In the genomic region with DNA sequence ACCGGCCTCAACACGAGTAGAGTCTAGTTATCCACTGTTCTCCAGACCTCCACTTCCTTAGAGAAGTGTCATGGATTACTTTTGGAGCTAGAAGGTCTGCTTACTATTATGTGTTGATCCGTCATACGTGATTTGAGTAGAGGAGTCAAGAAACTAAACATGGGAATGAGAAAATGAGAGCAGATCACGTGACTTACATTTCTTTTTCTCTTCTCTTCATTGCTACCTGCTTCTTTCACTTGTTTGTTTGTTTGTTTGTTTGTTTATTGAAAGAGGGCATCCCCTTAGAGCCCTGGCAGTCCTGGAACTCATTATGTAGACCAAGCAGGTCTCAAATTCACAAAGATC, we compare ENCODE assay signal across 18 mouse cellular contexts. TPM values are rescaled to one million over a fixed set of nuclear protein-coding genes. Genes with fewer than 3 reads are reported as not detected.
A peak's percentile ranks its signal among the peaks of the same experiment; 100 is the strongest.
DNase-seq lines count a peak whose midpoint lies in the region; ATAC-seq and TF ChIP-seq lines count a peak whose summit lies in the region.
"Had no signal": no experiment of that assay in that cellular context is flagged by ENCODE, and none has a peak within 500 bp of the region (broad histone marks: within the 10 kb centered on the region; RNA-seq: fewer than 3 reads in every experiment).

No protein-coding gene starts in this region.

- no peaks in the 10 kb centered on the region for H3K9me3 ChIP-seq in stomach, embryonic 16.5 days (replicated peaks; ENCODE audit: control insufficient read depth, low read length)
- no peaks in the 10 kb centered on the region for H3K9me3 ChIP-seq in stomach, postnatal 0 days (ENCODE audit: control insufficient read depth, low read length)
- H3K9me3 ChIP-seq in ES-Bruce4 (replicated peaks; ENCODE audit: control insufficient read depth, insufficient read depth, low read length, poor library complexity, severe bottlenecking): no peaks in the 10 kb centered on the region
- no peaks in the 10 kb centered on the region for H3K9me3 ChIP-seq in embryonic facial prominence, embryonic 15.5 days (replicated peaks)
- no peaks in the 10 kb centered on the region for H3K9me3 ChIP-seq in forebrain, embryonic 14.5 days (replicated peaks; ENCODE audit: control insufficient read depth, low read length)
- H3K9me3 ChIP-seq: forebrain, embryonic 10.5 days; forebrain, embryonic 15.5 days; heart, embryonic 12.5 days; hindbrain, embryonic 10.5 days; intestine, embryonic 15.5 days had no signal

- no peak overlapping the region for H3K4me2 ChIP-seq in stomach, embryonic 16.5 days (ENCODE audit: low read depth, low read length)
- H3K4me2 ChIP-seq in stomach, postnatal 0 days (replicated peaks; ENCODE audit: low read depth): no peak overlapping the region
- no peak overlapping the region for H3K4me2 ChIP-seq in embryonic facial prominence, embryonic 15.5 days (replicated peaks)
- H3K4me2 ChIP-seq in forebrain, embryonic 14.5 days (ENCODE audit: low read length): no peak overlapping the region
- H3K4me2 ChIP-seq: forebrain, embryonic 15.5 days; heart, embryonic 12.5 days; hindbrain, embryonic 14.5 days; intestine, embryonic 15.5 days had no signal

- TF ChIP-seq EP300 in stomach, postnatal 0 days (optimal IDR thresholded peaks at IDR 0.05): no peak
- TF ChIP-seq EP300 in ES-Bruce4 (IDR thresholded peaks at IDR 0.05; ENCODE audit: insufficient read depth, low read depth, low read length): 0 out of 2 replicates have a peak, but pooled peaks have one; percentile 50

- TF ChIP-seq CTCF in stomach, postnatal 0 days (IDR thresholded peaks at IDR 0.05; ENCODE audit: low read depth): no peak
- no peak for TF ChIP-seq CTCF in ES-Bruce4 (IDR thresholded peaks at IDR 0.05; ENCODE audit: low read depth, low read length)

- H3K9ac ChIP-seq in stomach, embryonic 16.5 days (ENCODE audit: low read length): 0 out of 2 replicates have a peak overlapping the region, but pooled peaks have one; percentile 4
- no peak overlapping the region for H3K9ac ChIP-seq in stomach, postnatal 0 days (ENCODE audit: low read length)
- H3K9ac ChIP-seq in ES-Bruce4 (ENCODE audit: low read depth, poor library complexity, severe bottlenecking): no peak overlapping the region
- H3K9ac ChIP-seq in embryonic facial prominence, embryonic 15.5 days: no peak overlapping the region
- no peak overlapping the region for H3K9ac ChIP-seq in forebrain, embryonic 14.5 days (ENCODE audit: low read length)
- H3K9ac ChIP-seq: forebrain, embryonic 15.5 days; heart, embryonic 12.5 days; hindbrain, embryonic 14.5 days; intestine, embryonic 15.5 days had no signal

- 85% methylated on average over 5 of the region's 5 CpGs for WGBS in stomach, embryonic 16.5 days
- WGBS in stomach, postnatal 0 days: 89% methylated on average over 5 of the region's 5 CpGs
- WGBS in embryonic facial prominence, embryonic 15.5 days: 51% methylated on average over 5 of the region's 5 CpGs
- WGBS in forebrain, embryonic 14.5 days: 88% methylated on average over 5 of the region's 5 CpGs

- ATAC-seq in stomach, embryonic 16.5 days (ENCODE audit: insufficient read depth, low FRiP score): no peak
- no peak for ATAC-seq in stomach, postnatal 0 days (ENCODE audit: low FRiP score, low TSS enrichment)
- no peak for ATAC-seq in embryonic facial prominence, embryonic 15.5 days (ENCODE audit: insufficient number of reproducible peaks, low FRiP score, low TSS enrichment, low read depth)
- no peak for ATAC-seq in forebrain, embryonic 14.5 days

- no peaks in the 10 kb centered on the region for H3K27me3 ChIP-seq in stomach, embryonic 16.5 days (ENCODE audit: control insufficient read depth, insufficient read depth, low read length)
- H3K27me3 ChIP-seq in stomach, postnatal 0 days (ENCODE audit: control insufficient read depth, insufficient read depth, low read length): no peaks in the 10 kb centered on the region
- H3K27me3 ChIP-seq in ES-Bruce4 (ENCODE audit: control insufficient read depth, insufficient read depth, low read length, poor library complexity, severe bottlenecking): no peaks in the 10 kb centered on the region
- H3K27me3 ChIP-seq in embryonic facial prominence, embryonic 15.5 days: no peaks in the 10 kb centered on the region
- no peaks in the 10 kb centered on the region for H3K27me3 ChIP-seq in forebrain, embryonic 14.5 days (replicated peaks; ENCODE audit: control insufficient read depth, insufficient read depth, low read length)
- H3K27me3 ChIP-seq: forebrain, embryonic 15.5 days; heart, embryonic 12.5 days; intestine, embryonic 15.5 days had no signal

- H3K4me3 ChIP-seq in stomach, embryonic 16.5 days (replicated peaks; ENCODE audit: low read length): no peak overlapping the region
- H3K4me3 ChIP-seq in stomach, postnatal 0 days (ENCODE audit: low read depth, low read length): no peak overlapping the region
- no peak overlapping the region for H3K4me3 ChIP-seq in ES-Bruce4 (ENCODE audit: low read depth, low read length)
- no peak overlapping the region for H3K4me3 ChIP-seq in embryonic facial prominence, embryonic 15.5 days (replicated peaks)
- no peak overlapping the region for H3K4me3 ChIP-seq in forebrain, embryonic 14.5 days (ENCODE audit: low read depth, low read length)
- H3K4me3 ChIP-seq: erythroblast, embryonic 14.5 days; forebrain, embryonic 10.5 days; forebrain, embryonic 15.5 days; heart, embryonic 12.5 days; hindbrain, embryonic 10.5 days; intestine, embryonic 15.5 days had no signal

- no peak for DNase-seq in stomach, postnatal 0 days (ENCODE audit: low spot score)
- DNase-seq in forebrain, embryonic 14.5 days (ENCODE audit: low spot score): no peak
- no peak for DNase-seq in spleen, adult 12 weeks (ENCODE audit: low spot score)
- DNase-seq: cerebellum, adult 11 months; cerebellum, adult 8-10 months; cerebellum, postnatal 14 days had no signal

- no peaks in the 10 kb centered on the region for H3K36me3 ChIP-seq in stomach, embryonic 16.5 days (ENCODE audit: control insufficient read depth, insufficient read depth, low read length)
- H3K36me3 ChIP-seq in stomach, postnatal 0 days (ENCODE audit: control insufficient read depth, insufficient read depth, low read length): no peaks in the 10 kb centered on the region
- H3K36me3 ChIP-seq in ES-Bruce4 (ENCODE audit: control insufficient read depth, insufficient read depth, low read length, poor library complexity, severe bottlenecking): no peaks in the 10 kb centered on the region
- H3K36me3 ChIP-seq in embryonic facial prominence, embryonic 15.5 days: no peaks in the 10 kb centered on the region
- no peaks in the 10 kb centered on the region for H3K36me3 ChIP-seq in forebrain, embryonic 14.5 days (ENCODE audit: control insufficient read depth, insufficient read depth, low read length)
- H3K36me3 ChIP-seq: forebrain, embryonic 10.5 days; forebrain, embryonic 15.5 days; heart, embryonic 12.5 days; hindbrain, embryonic 10.5 days; intestine, embryonic 15.5 days had no signal

- H3K4me1 ChIP-seq in stomach, embryonic 16.5 days (ENCODE audit: control insufficient read depth, insufficient read depth, low read length): no peaks in the 10 kb centered on the region
- no peaks in the 10 kb centered on the region for H3K4me1 ChIP-seq in stomach, postnatal 0 days (replicated peaks; ENCODE audit: control insufficient read depth, insufficient read depth)
- peaks cover 8% of the 10 kb centered on the region for H3K4me1 ChIP-seq in ES-Bruce4 (ENCODE audit: control insufficient read depth, insufficient read depth, low read length)
- no peaks in the 10 kb centered on the region for H3K4me1 ChIP-seq in embryonic facial prominence, embryonic 15.5 days
- H3K4me1 ChIP-seq in forebrain, embryonic 14.5 days (ENCODE audit: control insufficient read depth, insufficient read depth, low read length): no peaks in the 10 kb centered on the region
- H3K4me1 ChIP-seq: forebrain, embryonic 10.5 days; forebrain, embryonic 15.5 days; heart, embryonic 12.5 days; hindbrain, embryonic 10.5 days; intestine, embryonic 15.5 days had no signal

- no peak overlapping the region for H3K27ac ChIP-seq in stomach, embryonic 16.5 days (ENCODE audit: low read length)
- H3K27ac ChIP-seq in stomach, postnatal 0 days (replicated peaks): no peak overlapping the region
- peak overlapping the region; percentile 11; the same call in 1 of the 2 replicates for H3K27ac ChIP-seq in ES-Bruce4 (ENCODE audit: insufficient read depth, low read length)
- H3K27ac ChIP-seq in embryonic facial prominence, embryonic 15.5 days (replicated peaks): 0 out of 2 replicates have a peak overlapping the region, but pooled peaks have one; percentile 48
- H3K27ac ChIP-seq in forebrain, embryonic 14.5 days (ENCODE audit: low read depth, low read length): no peak overlapping the region
- H3K27ac ChIP-seq: forebrain, embryonic 10.5 days; forebrain, embryonic 15.5 days; hindbrain, embryonic 10.5 days; hindbrain, embryonic 14.5 days; intestine, embryonic 15.5 days had no signal

- TF ChIP-seq POLR2A in ES-Bruce4 (IDR thresholded peaks at IDR 0.05; ENCODE audit: insufficient read depth, low read length): no peak

RNA-seq across cellular contexts. Expression of gene Tbc1d23, which starts 11.5 kb away (rescaled TPM):
- 27.8 and 27.9 TPM in 2 replicates for polyA plus RNA-seq in stomach, embryonic 16.5 days (2015; fragmentation: Nextera tagmentation; extraction: Ambion mirVana)
- polyA plus RNA-seq in stomach, postnatal 0 days (2015; fragmentation: Nextera tagmentation; extraction: Ambion mirVana): 16.9 and 17.1 TPM in 2 replicates
- 32.4 and 35.5 TPM in 2 replicates for polyA plus RNA-seq in ES-Bruce4 (2011; ENCODE audit: insufficient read depth, insufficient read length, low read depth, missing spikeins)
- polyA plus RNA-seq in embryonic facial prominence, embryonic 15.5 days (2015; fragmentation: Nextera tagmentation; extraction: Ambion mirVana): 27.7 and 33.9 TPM in 2 replicates
- polyA plus RNA-seq in forebrain, embryonic 14.5 days (2014; fragmentation: Nextera tagmentation; extraction: Ambion mirVana): 32.9 and 40.8 TPM in 2 replicates

RNA-seq across cellular contexts. Expression of gene Tmem30c, which starts 49.8 kb away (rescaled TPM):
- polyA plus RNA-seq in stomach, embryonic 16.5 days (2015; fragmentation: Nextera tagmentation; extraction: Ambion mirVana): 0.08 TPM in 1 of 2 replicates, not detected in the other
- polyA plus RNA-seq in stomach, postnatal 0 days (2015; fragmentation: Nextera tagmentation; extraction: Ambion mirVana): 0.08 TPM in 1 of 2 replicates, not detected in the other
- 0.36 TPM in 1 of 2 replicates, not detected in the other for polyA plus RNA-seq in ES-Bruce4 (2011; ENCODE audit: insufficient read depth, insufficient read length, low read depth, missing spikeins)
- 0.05 TPM in 1 of 2 replicates, not detected in the other for polyA plus RNA-seq in embryonic facial prominence, embryonic 15.5 days (2015; fragmentation: Nextera tagmentation; extraction: Ambion mirVana)
- polyA plus RNA-seq in forebrain, embryonic 14.5 days (2014; fragmentation: Nextera tagmentation; extraction: Ambion mirVana): 0.37 TPM in 1 of 2 replicates, not detected in the other
- polyA plus RNA-seq: embryonic facial prominence, embryonic 14.5 days; erythroblast, embryonic 14.5 days; forebrain, embryonic 10.5 days; heart, embryonic 12.5 days; heart, embryonic 16.5 days; intestine, embryonic 15.5 days had no signal

Comparison
In these comparisons a context has a peak if more than half of its experiments do, and no peak if none do; other contexts are left out.
1. H3K27ac ChIP-seq: peak in ES-Bruce4 (single experiment) and embryonic facial prominence, embryonic 15.5 days (single experiment); none in stomach, embryonic 16.5 days (single experiment), stomach, postnatal 0 days (single experiment) and forebrain, embryonic 14.5 days (single experiment).